Mouse (Mus musculus): ENCODE measurements around the gene Pomgnt1. TPM values are rescaled to one million over a fixed set of nuclear protein-coding genes. Genes with fewer than 3 reads are reported as not detected.

Gene Pomgnt1
- total RNA-seq, 2 experiments from 2014 or later = 6.8 to 7.9 TPM

- peak; percentile 50; the same call in 1 of the 2 replicates for ATAC-seq (replicated peaks; ENCODE audit: low FRiP score, poor library complexity, severe bottlenecking)
Measured at GRCm38 (mm10) chr4:116168617-116169352, 45.1 kb downstream of the Pomgnt1 start.

- no peak for ATAC-seq (replicated peaks; ENCODE audit: low FRiP score, poor library complexity, severe bottlenecking)
Measured at GRCm38 (mm10) chr4:116169353-116169672, 45.7 kb downstream of the Pomgnt1 start.

- no peak for ATAC-seq (replicated peaks; ENCODE audit: low FRiP score, poor library complexity, severe bottlenecking)
Measured at GRCm38 (mm10) chr4:116173072-116173471, 49.4 kb downstream of the Pomgnt1 start, which contains the start of the genes 1700042G07Rik and Gm49337. Gene 1700042G07Rik, plus strand, starts transcription at chr4:116173372. Gene Gm49337, plus strand, starts transcription at chr4:116173384.

- no peak for ATAC-seq (replicated peaks; ENCODE audit: low FRiP score, poor library complexity, severe bottlenecking)
Measured at GRCm38 (mm10) chr4:116173752-116174151, 50.1 kb downstream of the Pomgnt1 start.

DNA sequence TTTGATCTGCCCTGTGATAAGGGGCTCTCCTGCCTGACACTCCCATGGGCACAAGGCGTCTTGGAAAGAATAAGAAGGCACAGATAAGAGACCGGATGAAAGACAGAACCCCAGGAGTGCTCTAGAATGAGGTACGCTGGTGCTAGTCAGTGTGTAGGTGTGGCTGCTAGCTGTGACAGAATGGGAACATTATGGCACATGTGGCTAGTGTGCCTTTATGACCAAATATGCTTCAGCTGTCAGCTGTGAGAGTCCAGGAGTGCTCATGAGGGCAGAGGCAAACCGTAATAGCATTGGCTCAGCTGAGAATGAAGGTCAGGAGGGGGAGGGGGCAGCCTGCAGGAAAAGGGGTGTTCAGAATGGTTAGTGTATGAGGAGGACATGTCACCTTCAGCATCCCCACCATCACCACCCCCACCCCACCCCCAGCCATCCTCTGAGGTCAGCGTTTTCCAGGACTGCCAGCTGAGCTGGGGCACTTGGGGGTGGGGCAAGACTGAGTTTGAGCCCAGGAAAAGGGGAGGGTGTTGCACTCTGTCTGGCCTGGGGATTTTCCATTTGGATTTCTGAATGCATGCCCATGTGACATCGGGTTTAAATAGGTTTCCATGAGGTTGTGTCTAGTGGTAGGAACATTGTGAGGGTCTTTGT is 51.0 kb downstream of the Pomgnt1 start:
- no peak for ATAC-seq (replicated peaks; ENCODE audit: low FRiP score, poor library complexity, severe bottlenecking)

DNA sequence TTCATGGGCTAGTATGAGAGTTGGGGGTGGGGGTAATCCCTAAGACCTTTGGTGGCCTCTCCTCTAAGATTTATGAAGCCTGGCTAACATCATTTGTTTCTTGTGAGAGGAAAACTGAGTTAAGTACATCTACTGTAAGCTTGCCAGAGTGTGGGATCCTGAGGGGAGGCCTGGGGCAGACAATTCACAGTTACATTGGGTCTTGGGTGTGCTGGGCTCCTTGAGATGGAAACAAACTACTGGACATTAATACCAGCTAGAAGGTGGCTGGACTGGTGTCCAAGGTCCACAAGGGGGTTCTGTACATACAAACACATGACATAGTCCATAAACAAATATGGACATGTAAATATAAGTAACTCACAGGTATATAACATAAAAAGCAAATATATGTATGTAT is 51.5 kb downstream of the Pomgnt1 start:
- no peak for ATAC-seq (replicated peaks; ENCODE audit: low FRiP score, poor library complexity, severe bottlenecking)

GRCm38 (mm10) chr4:116175711-116176542 is 52.3 kb downstream of the Pomgnt1 start:
- 0 out of 2 replicates have a peak, but pooled peaks have one; percentile 16 for ATAC-seq (replicated peaks; ENCODE audit: low FRiP score, poor library complexity, severe bottlenecking)

DNA sequence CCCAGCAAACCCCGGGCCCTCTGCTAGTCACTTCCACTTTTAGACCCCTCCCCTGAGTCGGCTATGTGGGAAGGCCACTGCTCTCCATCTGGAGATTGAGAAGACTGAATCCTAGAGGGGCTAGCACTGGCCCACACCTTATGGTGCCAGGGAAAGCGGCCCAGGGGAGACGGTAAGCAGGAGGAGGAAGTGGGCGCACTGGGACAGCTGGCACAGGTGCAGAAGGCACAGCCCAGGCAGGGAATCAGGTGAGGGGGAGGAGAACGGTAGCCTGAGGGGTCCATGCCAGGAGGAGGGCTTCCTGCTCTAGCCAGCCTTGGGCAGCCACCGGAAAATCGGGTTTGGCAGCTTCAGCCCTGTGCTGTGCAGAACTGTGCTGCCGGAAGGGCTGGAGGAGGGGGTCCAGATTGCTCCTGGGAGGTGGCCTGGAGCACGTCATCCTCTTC is 52.9 kb downstream of the Pomgnt1 start:
- 0 out of 2 replicates have a peak, but pooled peaks have one; percentile 27 for ATAC-seq (replicated peaks; ENCODE audit: low FRiP score, poor library complexity, severe bottlenecking)

DNA sequence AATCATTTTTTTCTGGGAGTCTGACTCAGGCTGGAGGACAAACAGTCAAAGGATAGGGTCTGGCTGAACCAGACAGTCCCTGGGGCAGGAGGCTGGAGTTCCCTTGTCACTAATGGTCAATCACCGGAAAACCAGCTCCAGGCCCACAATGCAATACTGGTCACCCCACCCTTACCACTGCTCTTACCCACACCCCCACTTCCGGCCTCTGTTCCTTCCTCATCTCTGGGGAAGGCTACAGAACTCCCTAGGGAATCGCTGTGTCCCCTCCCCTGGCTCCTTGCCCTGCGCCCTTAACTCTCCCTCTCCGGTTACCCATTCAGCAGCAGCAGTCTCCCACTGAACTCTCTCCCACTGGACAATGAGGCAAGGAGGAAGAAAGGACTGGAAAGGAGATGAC is 53.5 kb downstream of the Pomgnt1 start:
- ATAC-seq (replicated peaks; ENCODE audit: low FRiP score, poor library complexity, severe bottlenecking) = no peak

GRCm38 (mm10) chr4:116182079-116182478 is 58.4 kb downstream of the Pomgnt1 start:
- ATAC-seq (replicated peaks; ENCODE audit: low FRiP score, poor library complexity, severe bottlenecking) = no peak

GRCm38 (mm10) chr4:116182745-116183144 is 59.1 kb downstream of the Pomgnt1 start:
- no peak for ATAC-seq (replicated peaks; ENCODE audit: low FRiP score, poor library complexity, severe bottlenecking)

GRCm38 (mm10) chr4:116185083-116185482 is 61.4 kb downstream of the Pomgnt1 start:
- ATAC-seq (replicated peaks; ENCODE audit: low FRiP score, poor library complexity, severe bottlenecking) = no peak

DNA sequence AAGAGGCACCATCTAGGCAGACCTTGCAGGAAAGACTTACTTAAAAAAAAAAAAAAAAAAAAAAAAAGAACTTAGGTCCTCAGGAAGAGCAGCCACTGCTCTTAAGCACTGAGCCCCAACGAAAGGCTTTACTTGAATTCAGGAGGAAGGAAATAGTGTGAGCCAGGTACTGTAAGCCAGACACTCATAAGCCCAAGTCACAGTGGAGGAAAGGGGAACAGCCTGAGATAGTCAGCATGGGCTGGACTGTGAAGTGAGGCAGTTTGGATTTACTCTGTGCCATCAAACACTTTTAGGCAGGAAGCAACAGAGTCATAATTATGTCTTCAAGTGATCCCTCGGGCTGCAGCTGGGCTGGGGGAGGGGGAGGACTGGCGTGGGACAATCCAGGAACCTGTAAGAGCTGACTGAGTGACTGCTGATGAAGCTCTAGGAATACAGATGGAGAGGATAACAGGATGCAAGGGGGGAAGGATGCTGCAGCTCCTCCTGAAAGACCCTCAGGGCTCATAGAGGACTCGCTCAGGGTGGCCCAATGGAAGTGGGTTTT is 68.7 kb downstream of the Pomgnt1 start:
- ATAC-seq (replicated peaks; ENCODE audit: low FRiP score, poor library complexity, severe bottlenecking) = no peak

DNA sequence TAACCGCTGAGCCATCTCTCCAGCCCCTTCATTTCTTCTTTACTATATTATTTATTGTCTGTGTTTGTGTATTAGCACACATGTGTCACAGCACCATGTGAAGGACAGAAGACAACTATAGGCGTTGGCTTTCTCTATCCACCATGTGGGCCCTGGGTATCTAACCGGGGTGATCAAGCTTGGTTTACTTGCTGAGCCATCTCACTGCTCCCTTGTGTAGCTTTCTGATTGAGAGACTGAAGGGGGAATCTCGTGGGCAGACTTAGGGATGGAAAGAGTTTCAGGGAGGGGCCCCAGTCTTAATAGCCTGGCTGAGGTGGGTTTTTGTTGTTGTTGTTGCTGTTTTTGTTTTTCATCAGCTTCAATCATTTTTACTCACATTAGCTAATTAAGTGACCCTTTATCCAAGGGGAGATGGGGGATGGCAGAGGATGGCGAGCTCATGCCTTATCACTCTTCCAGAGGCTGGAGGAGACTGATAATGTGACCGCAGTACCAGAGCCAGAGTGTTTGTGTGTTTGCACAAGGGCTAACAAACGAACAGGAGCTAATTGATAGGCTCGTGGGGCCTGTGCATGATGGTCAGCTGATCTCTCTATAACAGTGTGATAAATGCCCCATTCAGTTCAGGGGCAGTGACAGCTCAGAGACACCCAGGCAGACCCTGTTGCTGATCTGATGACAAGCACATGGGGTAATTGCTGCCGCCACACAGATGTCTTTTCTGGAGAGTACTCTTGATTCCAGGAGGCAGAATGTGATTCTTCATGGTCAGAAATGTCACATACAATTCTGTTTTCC is 70.1 kb downstream of the Pomgnt1 start:
- peak; percentile 90 for ATAC-seq (replicated peaks; ENCODE audit: low FRiP score, poor library complexity, severe bottlenecking)

- ATAC-seq (replicated peaks; ENCODE audit: low FRiP score, poor library complexity, severe bottlenecking) = no peak
Measured at GRCm38 (mm10) chr4:116198422-116198821, 74.8 kb downstream of the Pomgnt1 start.

DNA sequence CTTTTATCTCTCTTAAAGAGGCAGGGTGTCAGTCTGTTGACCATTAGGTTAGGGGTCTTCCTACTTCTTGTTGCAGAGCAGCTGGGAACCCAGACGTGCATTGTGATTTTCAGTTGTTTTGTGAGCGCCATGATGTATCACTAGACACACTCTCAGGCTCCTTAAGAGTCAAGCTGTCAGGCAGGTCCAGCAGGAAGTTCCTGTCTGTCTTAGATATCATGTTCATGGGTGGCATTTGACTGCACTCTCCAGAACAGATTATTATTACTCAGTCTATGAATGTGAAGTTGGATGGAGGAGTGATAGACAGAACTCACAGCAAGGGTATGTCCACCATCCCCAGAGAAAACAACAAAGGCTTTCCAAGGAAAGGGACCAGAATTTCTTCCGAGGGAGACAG is 80.8 kb downstream of the Pomgnt1 start:
- no peak for ATAC-seq (replicated peaks; ENCODE audit: low FRiP score, poor library complexity, severe bottlenecking)

DNA sequence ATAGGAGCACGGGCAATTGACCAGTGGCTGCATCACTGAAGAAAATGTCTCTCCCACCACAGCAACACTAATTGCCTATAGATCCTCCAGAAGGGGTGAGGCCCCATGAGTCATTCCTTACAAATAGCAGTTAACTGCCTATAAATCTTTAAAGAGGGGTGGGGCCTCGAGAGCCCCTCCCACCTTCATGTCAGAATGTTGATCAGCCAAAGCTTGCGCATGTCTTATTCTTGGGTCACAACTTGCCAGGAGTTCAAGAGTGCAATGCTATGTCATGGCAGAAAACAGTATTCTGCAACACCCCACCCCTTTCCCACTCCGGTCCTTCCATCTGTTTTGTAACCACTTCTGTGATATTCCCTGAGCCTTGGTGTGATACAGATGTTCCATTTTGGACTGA is 82.9 kb downstream of the Pomgnt1 start:
- no peak for ATAC-seq (replicated peaks; ENCODE audit: low FRiP score, poor library complexity, severe bottlenecking)

- no peak for ATAC-seq (replicated peaks; ENCODE audit: low FRiP score, poor library complexity, severe bottlenecking)
Measured at GRCm38 (mm10) chr4:116208891-116209290, 85.3 kb downstream of the Pomgnt1 start.

Measured in erythroblast, adult 5-6 weeks (primary cell).